Mouse (Mus musculus): ENCODE measurements around the gene Fgf7. TPM values are rescaled to one million over a fixed set of nuclear protein-coding genes. Genes with fewer than 3 reads are reported as not detected.

Fgf7 gene
- polyA plus RNA-seq, 1 experiment from 2014 or later = 0.69 TPM

DNA sequence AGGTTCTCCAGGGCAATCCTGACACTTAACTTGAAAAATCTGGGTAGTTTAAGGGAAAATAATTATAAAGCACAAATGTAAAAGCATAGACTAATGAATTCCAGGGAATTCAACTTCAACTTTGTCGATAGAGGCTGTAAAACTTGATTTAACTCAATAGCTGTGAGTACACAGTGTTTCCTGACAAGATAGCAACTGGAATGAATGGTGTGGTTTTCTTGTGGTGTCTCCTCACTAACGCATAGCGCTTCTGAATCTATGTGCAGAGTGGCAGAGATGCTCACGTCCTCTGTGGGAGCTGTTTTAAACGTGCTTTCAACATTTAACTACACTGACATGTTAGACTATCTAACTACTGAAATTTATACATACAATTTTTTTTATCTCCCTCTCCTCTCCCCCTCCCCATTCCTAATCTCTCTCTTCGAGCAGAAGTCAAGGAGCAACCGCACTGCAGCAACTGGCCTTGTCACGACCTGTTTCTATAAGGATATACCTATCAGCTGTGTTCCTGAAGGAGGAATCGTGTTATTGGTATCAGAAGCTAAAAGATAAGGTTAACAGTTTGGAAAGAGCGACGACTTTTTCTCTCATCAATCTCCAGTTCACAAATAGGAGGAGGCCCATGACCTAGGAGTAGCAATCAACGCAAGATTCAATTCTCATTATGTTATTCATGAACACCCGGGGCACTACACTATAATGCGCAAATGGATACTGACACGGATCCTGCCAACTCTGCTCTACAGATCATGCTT is 734 bp downstream of the Fgf7 start:
- Histone ChIP-seq H3K9ac (ENCODE audit: low read depth, low read length) (no peak overlapping the region), H3K36me3 (ENCODE audit: control insufficient read depth, insufficient read depth, low read length) (no peaks in the 10 kb centered on the region), H3K4me2 (ENCODE audit: low read length) (no peak overlapping the region), H3K4me1 (ENCODE audit: control insufficient read depth, insufficient read depth, low read depth, low read length) (no peaks in the 10 kb centered on the region), H3K27ac (ENCODE audit: low read depth, low read length) (no peak overlapping the region), H3K4me3 (ENCODE audit: low read length) (no peak overlapping the region), H3K27me3 (replicated peaks; ENCODE audit: control insufficient read depth, insufficient read depth, low read length) (no peaks in the 10 kb centered on the region), H3K9me3 (ENCODE audit: control insufficient read depth, low read length) (no peaks in the 10 kb centered on the region)
- ATAC-seq = no peak
- 82% methylated on average over 15 of the region's 15 CpGs for WGBS

GRCm38 (mm10) chr2:126036121-126036520 is 1.7 kb downstream of the Fgf7 start:
- no peaks in the 10 kb centered on the region for H3K9me3 ChIP-seq (ENCODE audit: control insufficient read depth, low read length)
- no peak overlapping the region for H3K4me2 ChIP-seq (ENCODE audit: low read length)
- H3K27ac ChIP-seq (ENCODE audit: low read depth, low read length) = no peak overlapping the region

DNA sequence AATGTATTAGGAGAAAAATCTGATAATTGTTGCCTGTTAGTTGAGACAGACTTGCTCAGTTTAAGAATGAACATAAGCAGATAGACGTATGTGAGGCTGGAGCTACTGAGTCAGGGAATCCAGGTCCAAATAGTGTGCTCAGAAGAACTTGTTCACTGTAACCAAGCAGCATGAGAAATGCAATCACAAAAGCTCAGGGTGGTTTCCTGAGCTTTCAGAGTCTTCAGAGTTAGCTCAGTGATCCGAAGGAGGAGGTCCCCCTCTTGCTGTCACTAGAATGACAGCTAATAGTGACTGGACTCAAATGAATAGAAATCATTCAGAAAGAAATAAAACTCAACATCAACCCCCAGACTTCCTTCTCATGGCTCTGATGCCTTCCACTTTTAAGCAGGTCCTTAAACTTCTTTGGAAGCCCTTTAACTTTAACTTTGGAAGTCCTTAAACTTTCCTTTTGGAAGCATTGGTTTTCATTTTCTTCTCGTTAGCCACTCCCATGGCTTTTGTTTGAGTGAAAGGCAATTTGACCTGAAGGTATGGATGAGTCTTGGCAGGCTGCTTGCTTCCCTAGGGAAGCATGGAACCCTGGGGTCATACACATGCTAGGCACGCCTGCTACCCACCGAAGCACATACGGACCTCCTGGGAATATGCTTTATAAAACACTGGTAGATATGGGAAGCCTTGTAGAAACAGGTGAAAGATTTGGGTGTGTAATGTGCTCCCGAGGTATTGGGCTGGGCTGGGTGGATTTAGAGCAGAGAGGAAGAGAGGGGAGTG is 4.0 kb downstream of the Fgf7 start:
- H3K9me3 ChIP-seq (ENCODE audit: control insufficient read depth, low read length) = no peaks in the 10 kb centered on the region
- 59% methylated on average over 7 of the region's 7 CpGs for WGBS
- H3K4me3 ChIP-seq (ENCODE audit: low read length) = no peak overlapping the region
- H3K36me3 ChIP-seq (ENCODE audit: control insufficient read depth, insufficient read depth, low read length) = no peaks in the 10 kb centered on the region
- no peaks in the 10 kb centered on the region for H3K27me3 ChIP-seq (replicated peaks; ENCODE audit: control insufficient read depth, insufficient read depth, low read length)
- no peaks in the 10 kb centered on the region for H3K4me1 ChIP-seq (ENCODE audit: control insufficient read depth, insufficient read depth, low read depth, low read length)
- H3K4me2 ChIP-seq (ENCODE audit: low read length) = no peak overlapping the region
- H3K9ac ChIP-seq (ENCODE audit: low read depth, low read length) = no peak overlapping the region
- no peak for ATAC-seq
- no peak overlapping the region for H3K27ac ChIP-seq (ENCODE audit: low read depth, low read length)

More at GRCm38 (mm10) chr2:126036121-126036520, 1.7 kb downstream of the Fgf7 start:
- Histone ChIP-seq H3K27me3 (replicated peaks; ENCODE audit: control insufficient read depth, insufficient read depth, low read length) (no peaks in the 10 kb centered on the region), H3K36me3 (ENCODE audit: control insufficient read depth, insufficient read depth, low read length) (no peaks in the 10 kb centered on the region), H3K4me3 (ENCODE audit: low read length) (no peak overlapping the region), H3K4me1 (ENCODE audit: control insufficient read depth, insufficient read depth, low read depth, low read length) (no peaks in the 10 kb centered on the region), H3K9ac (ENCODE audit: low read depth, low read length) (no peak overlapping the region)
- ATAC-seq = no peak
- 90% methylated on average over 4 of the region's 4 CpGs for WGBS

GRCm38 (mm10) chr2:126039414-126039891 is 5.0 kb downstream of the Fgf7 start:
- Histone ChIP-seq H3K4me3 (ENCODE audit: low read length) (no peak overlapping the region), H3K4me1 (ENCODE audit: control insufficient read depth, insufficient read depth, low read depth, low read length) (no peaks in the 10 kb centered on the region), H3K9ac (ENCODE audit: low read depth, low read length) (no peak overlapping the region), H3K4me2 (ENCODE audit: low read length) (no peak overlapping the region), H3K27ac (ENCODE audit: low read depth, low read length) (no peak overlapping the region), H3K27me3 (replicated peaks; ENCODE audit: control insufficient read depth, insufficient read depth, low read length) (no peaks in the 10 kb centered on the region), H3K36me3 (ENCODE audit: control insufficient read depth, insufficient read depth, low read length) (no peaks in the 10 kb centered on the region), H3K9me3 (ENCODE audit: control insufficient read depth, low read length) (no peaks in the 10 kb centered on the region)
- ATAC-seq = no peak
- WGBS = 77% methylated on average over 4 of the region's 4 CpGs

DNA sequence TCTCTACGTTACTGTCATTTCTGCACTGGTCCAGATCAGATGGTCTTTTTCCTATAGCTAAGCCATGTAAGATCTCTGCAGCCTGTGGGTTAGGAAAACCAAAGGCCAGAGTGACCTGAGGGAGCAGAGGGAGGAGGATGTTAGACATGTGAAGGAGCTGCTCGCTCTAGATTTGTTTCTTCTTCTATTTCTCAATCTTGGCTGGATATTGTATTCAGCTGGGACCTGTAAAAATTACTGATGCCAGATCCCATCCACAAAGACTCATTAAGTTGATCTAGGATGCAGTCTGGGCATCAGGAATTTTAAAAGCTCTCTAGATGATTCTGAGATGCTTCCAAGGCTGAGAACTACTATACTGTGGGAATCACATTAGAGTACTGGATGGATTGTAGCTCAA is 6.2 kb downstream of the Fgf7 start:
- no peaks in the 10 kb centered on the region for H3K36me3 ChIP-seq (ENCODE audit: control insufficient read depth, insufficient read depth, low read length)
- no peak overlapping the region for H3K4me3 ChIP-seq (ENCODE audit: low read length)
- H3K27ac ChIP-seq (ENCODE audit: low read depth, low read length) = no peak overlapping the region
- no peaks in the 10 kb centered on the region for H3K4me1 ChIP-seq (ENCODE audit: control insufficient read depth, insufficient read depth, low read depth, low read length)
- H3K9me3 ChIP-seq (ENCODE audit: control insufficient read depth, low read length) = no peaks in the 10 kb centered on the region
- no peaks in the 10 kb centered on the region for H3K27me3 ChIP-seq (replicated peaks; ENCODE audit: control insufficient read depth, insufficient read depth, low read length)
- WGBS = 91% methylated on average over 2 of the region's 2 CpGs
- no peak overlapping the region for H3K9ac ChIP-seq (ENCODE audit: low read depth, low read length)
- ATAC-seq = no peak
- H3K4me2 ChIP-seq (ENCODE audit: low read length) = no peak overlapping the region

GRCm38 (mm10) chr2:126041237-126041636 is 6.8 kb downstream of the Fgf7 start:
- Histone ChIP-seq H3K27me3 (replicated peaks; ENCODE audit: control insufficient read depth, insufficient read depth, low read length) (no peaks in the 10 kb centered on the region), H3K4me2 (ENCODE audit: low read length) (no peak overlapping the region), H3K4me1 (ENCODE audit: control insufficient read depth, insufficient read depth, low read depth, low read length) (no peaks in the 10 kb centered on the region), H3K27ac (ENCODE audit: low read depth, low read length) (no peak overlapping the region), H3K36me3 (ENCODE audit: control insufficient read depth, insufficient read depth, low read length) (no peaks in the 10 kb centered on the region), H3K4me3 (ENCODE audit: low read length) (no peak overlapping the region), H3K9me3 (ENCODE audit: control insufficient read depth, low read length) (no peaks in the 10 kb centered on the region), H3K9ac (ENCODE audit: low read depth, low read length) (no peak overlapping the region)
- ATAC-seq = no peak
- 88% methylated on average over 6 of the region's 6 CpGs for WGBS

- no peak for ATAC-seq
- Histone ChIP-seq H3K4me2 (ENCODE audit: low read length) (no peak overlapping the region), H3K27ac (ENCODE audit: low read depth, low read length) (no peak overlapping the region), H3K4me1 (ENCODE audit: control insufficient read depth, insufficient read depth, low read depth, low read length) (no peaks in the 10 kb centered on the region), H3K36me3 (ENCODE audit: control insufficient read depth, insufficient read depth, low read length) (no peaks in the 10 kb centered on the region), H3K27me3 (replicated peaks; ENCODE audit: control insufficient read depth, insufficient read depth, low read length) (no peaks in the 10 kb centered on the region), H3K9ac (ENCODE audit: low read depth, low read length) (no peak overlapping the region), H3K4me3 (ENCODE audit: low read length) (no peak overlapping the region), H3K9me3 (ENCODE audit: control insufficient read depth, low read length) (no peaks in the 10 kb centered on the region)
- WGBS = 31% methylated on average over 3 of the region's 3 CpGs
These were observed 8.2 kb downstream of the Fgf7 start for GRCm38 (mm10) chr2:126042674-126043073.

DNA sequence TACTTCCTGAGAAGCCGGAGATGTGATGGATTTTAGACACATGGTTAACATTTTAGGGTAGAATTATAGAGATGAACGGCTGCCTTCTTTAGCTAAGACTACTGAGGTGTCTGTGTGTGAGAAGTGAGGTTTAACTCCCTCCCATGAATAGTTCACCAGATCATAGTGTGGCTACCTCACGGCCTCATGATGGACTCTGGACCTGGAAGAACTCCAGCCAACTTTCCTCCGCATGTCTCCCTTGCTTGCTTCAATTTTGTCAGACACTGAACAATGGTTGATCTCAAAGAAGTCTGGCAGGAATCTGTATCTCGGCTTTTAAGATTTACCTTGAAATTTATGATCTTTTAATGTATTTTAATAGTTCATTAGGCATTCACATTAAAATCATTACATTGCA is 11.2 kb downstream of the Fgf7 start:
- no peaks in the 10 kb centered on the region for H3K4me1 ChIP-seq (ENCODE audit: control insufficient read depth, insufficient read depth, low read depth, low read length)
- H3K36me3 ChIP-seq (ENCODE audit: control insufficient read depth, insufficient read depth, low read length) = no peaks in the 10 kb centered on the region
- no peak overlapping the region for H3K9ac ChIP-seq (ENCODE audit: low read depth, low read length)
- WGBS = 85% methylated on average over 5 of the region's 5 CpGs
- no peak for ATAC-seq
- H3K27me3 ChIP-seq (replicated peaks; ENCODE audit: control insufficient read depth, insufficient read depth, low read length) = no peaks in the 10 kb centered on the region
- H3K9me3 ChIP-seq (ENCODE audit: control insufficient read depth, low read length) = no peaks in the 10 kb centered on the region
- no peak overlapping the region for H3K4me3 ChIP-seq (ENCODE audit: low read length)
- H3K27ac ChIP-seq (ENCODE audit: low read depth, low read length) = no peak overlapping the region
- no peak overlapping the region for H3K4me2 ChIP-seq (ENCODE audit: low read length)

- Histone ChIP-seq H3K9ac (ENCODE audit: low read depth, low read length) (no peak overlapping the region), H3K4me2 (ENCODE audit: low read length) (no peak overlapping the region), H3K27ac (ENCODE audit: low read depth, low read length) (no peak overlapping the region), H3K4me1 (ENCODE audit: control insufficient read depth, insufficient read depth, low read depth, low read length) (no peaks in the 10 kb centered on the region), H3K4me3 (ENCODE audit: low read length) (no peak overlapping the region), H3K27me3 (replicated peaks; ENCODE audit: control insufficient read depth, insufficient read depth, low read length) (no peaks in the 10 kb centered on the region), H3K36me3 (ENCODE audit: control insufficient read depth, insufficient read depth, low read length) (no peaks in the 10 kb centered on the region), H3K9me3 (ENCODE audit: control insufficient read depth, low read length) (no peaks in the 10 kb centered on the region)
- 29% methylated on average over 6 of the region's 6 CpGs for WGBS
- no peak for ATAC-seq
These were observed 18.5 kb downstream of the Fgf7 start for GRCm38 (mm10) chr2:126052749-126053557.

All from hindbrain, embryonic 16.5 days (tissue).